Mouse (Mus musculus): Measurements from ENCODE around the gene Ap2m1. TPM values are rescaled to one million over a fixed set of nuclear protein-coding genes. Genes with fewer than 3 reads are reported as not detected.
A peak's percentile ranks its signal among the peaks of the same experiment; 100 is the strongest.
"Not testable (repeated sequence)": the region's sequence is repeated elsewhere in the genome, so short reads cannot be mapped to it uniquely, and the experiment has no call there.

Gene Ap2m1
- polyA plus RNA-seq (2015; fragmentation: Nextera tagmentation; extraction: Ambion mirVana), result 970 and 989 TPM in 2 replicates

GRCm38 (mm10) chr16:20535296-20536080 is at the start of gene Ap2m1:
Ap2m1 (plus strand) TSS chr16:20535478.
- H3K36me3 ChIP-seq (ENCODE audit: poor library complexity, severe bottlenecking), result peaks cover 60% of the 10 kb centered on the region
- H3K9me3 ChIP-seq (replicated peaks), result no peaks in the 10 kb centered on the region
- WGBS, result under 1% methylated on average over 51 of the region's 52 CpGs
- no peaks in the 10 kb centered on the region for H3K27me3 ChIP-seq
- H3K27ac ChIP-seq, result peak within 1 kb of the TSS; percentile 75; the same call in 1 of the 2 replicates
- H3K9ac ChIP-seq, result peak within 1 kb of the TSS; percentile 97
- H3K4me2 ChIP-seq, result peak within 1 kb of the TSS; percentile 93
- ATAC-seq, result peak; percentile 99
- H3K4me3 ChIP-seq, result peak within 1 kb of the TSS; percentile 91
- H3K4me1 ChIP-seq, result peaks cover 28% of the 10 kb centered on the region

DNA sequence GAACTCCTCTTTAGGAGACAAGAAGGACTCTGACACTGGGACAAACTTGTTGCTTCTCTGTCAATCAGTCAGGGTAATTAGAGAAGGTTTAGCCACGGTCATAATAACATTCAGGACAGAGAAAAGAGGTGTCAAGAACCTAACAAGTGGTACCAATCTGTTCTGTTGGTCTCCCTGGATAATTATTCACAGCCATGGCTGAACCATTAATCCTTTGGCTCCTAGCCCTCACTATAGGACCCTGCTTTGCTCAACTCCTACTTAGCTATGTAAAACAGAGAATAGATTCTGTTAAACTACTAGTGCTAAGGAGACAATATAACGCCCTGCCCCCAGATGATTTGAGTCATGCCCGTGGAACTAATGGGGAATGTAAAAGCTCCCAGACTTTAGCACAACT is 49.2 kb upstream of the Ap2m1 start:
- no peak overlapping the region for H3K9ac ChIP-seq
- H3K4me1 ChIP-seq, result no peaks in the 10 kb centered on the region
- ATAC-seq, result no peak
- H3K27ac ChIP-seq, result no peak overlapping the region
- H3K27me3 ChIP-seq, result no peaks in the 10 kb centered on the region
- no peak overlapping the region for H3K4me2 ChIP-seq
- H3K4me3 ChIP-seq, result no peak overlapping the region
- WGBS, result 60% methylated on average over 3 of the region's 3 CpGs
- no peaks in the 10 kb centered on the region for H3K36me3 ChIP-seq (ENCODE audit: poor library complexity, severe bottlenecking)
- H3K9me3 ChIP-seq (replicated peaks), result no peaks in the 10 kb centered on the region

DNA sequence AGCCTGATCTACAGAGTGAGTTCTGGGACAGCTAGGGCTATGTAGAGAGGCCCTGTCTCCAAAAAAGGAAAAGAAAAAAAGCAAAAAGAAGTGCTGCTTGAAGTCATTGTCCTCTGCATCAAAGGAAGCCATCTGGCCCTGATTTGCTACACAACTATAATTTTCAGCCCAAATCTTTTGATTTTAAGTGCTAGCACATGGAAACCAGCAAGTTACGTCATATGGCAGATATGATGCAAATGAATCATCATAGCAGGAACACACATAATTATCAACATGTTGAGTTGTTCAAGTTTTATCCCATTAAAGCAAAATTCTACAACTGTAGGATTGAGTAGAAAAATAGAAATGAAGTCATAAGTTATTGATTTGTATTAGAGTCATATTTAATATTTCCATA is 47.1 kb upstream of the Ap2m1 start:
- H3K27ac ChIP-seq, result no peak overlapping the region
- H3K36me3 ChIP-seq (ENCODE audit: poor library complexity, severe bottlenecking), result no peaks in the 10 kb centered on the region
- H3K27me3 ChIP-seq, result no peaks in the 10 kb centered on the region
- 85% methylated on average over 1 of the region's 1 CpGs for WGBS
- H3K4me1 ChIP-seq, result no peaks in the 10 kb centered on the region
- H3K4me2 ChIP-seq, result no peak overlapping the region
- no peak overlapping the region for H3K9ac ChIP-seq
- no peak for ATAC-seq
- no peak overlapping the region for H3K4me3 ChIP-seq
- no peaks in the 10 kb centered on the region for H3K9me3 ChIP-seq (replicated peaks)

GRCm38 (mm10) chr16:20488751-20489150 is 46.5 kb upstream of the Ap2m1 start:
- H3K36me3 ChIP-seq (ENCODE audit: poor library complexity, severe bottlenecking); H3K4me3 ChIP-seq; ATAC-seq; H3K9ac ChIP-seq; H3K4me1 ChIP-seq; H3K27ac ChIP-seq; H3K27me3 ChIP-seq; H3K4me2 ChIP-seq; H3K9me3 ChIP-seq (replicated peaks): not testable (repeated sequence)
- 86% methylated on average over 9 of the region's 9 CpGs for WGBS

DNA sequence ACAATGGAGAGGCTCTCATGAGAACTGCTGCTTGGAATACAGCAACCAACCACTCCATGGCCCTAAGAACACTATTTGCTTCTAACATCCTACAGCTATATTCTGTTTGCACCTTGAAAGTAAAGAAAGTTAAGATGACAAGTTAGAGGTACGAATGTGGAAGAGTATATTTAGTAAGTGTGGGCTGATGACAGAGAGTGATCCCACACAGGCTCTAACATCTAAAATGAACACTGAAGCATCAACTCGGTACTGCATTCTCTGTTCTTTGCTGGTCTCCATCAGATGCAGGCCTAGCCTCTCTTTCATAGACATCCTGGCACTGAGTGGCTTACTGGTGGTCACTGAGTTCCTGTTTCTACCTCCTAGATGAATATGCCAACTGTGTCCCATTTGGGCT is 46.0 kb upstream of the Ap2m1 start:
- no peaks in the 10 kb centered on the region for H3K36me3 ChIP-seq (ENCODE audit: poor library complexity, severe bottlenecking)

GRCm38 (mm10) chr16:20490581-20490980 is 44.7 kb upstream of the Ap2m1 start:
- no peak overlapping the region for H3K4me2 ChIP-seq
- H3K4me1 ChIP-seq, result no peaks in the 10 kb centered on the region
- ATAC-seq, result no peak
- H3K36me3 ChIP-seq (ENCODE audit: poor library complexity, severe bottlenecking), result no peaks in the 10 kb centered on the region
- H3K27ac ChIP-seq, result no peak overlapping the region
- no peaks in the 10 kb centered on the region for H3K27me3 ChIP-seq
- H3K9me3 ChIP-seq (replicated peaks), result no peaks in the 10 kb centered on the region
- WGBS, result 53% methylated on average over 2 of the region's 2 CpGs
- no peak overlapping the region for H3K4me3 ChIP-seq
- no peak overlapping the region for H3K9ac ChIP-seq

More for the DNA sequence above, 46.0 kb upstream of the Ap2m1 start:
- Histone ChIP-seq H3K27ac (no peak overlapping the region), H3K4me2 (no peak overlapping the region), H3K9ac (no peak overlapping the region), H3K9me3 (replicated peaks) (no peaks in the 10 kb centered on the region), H3K4me3 (no peak overlapping the region), H3K27me3 (no peaks in the 10 kb centered on the region), H3K4me1 (no peaks in the 10 kb centered on the region)
- no peak for ATAC-seq
- WGBS, result 82% methylated on average over 2 of the region's 2 CpGs

DNA sequence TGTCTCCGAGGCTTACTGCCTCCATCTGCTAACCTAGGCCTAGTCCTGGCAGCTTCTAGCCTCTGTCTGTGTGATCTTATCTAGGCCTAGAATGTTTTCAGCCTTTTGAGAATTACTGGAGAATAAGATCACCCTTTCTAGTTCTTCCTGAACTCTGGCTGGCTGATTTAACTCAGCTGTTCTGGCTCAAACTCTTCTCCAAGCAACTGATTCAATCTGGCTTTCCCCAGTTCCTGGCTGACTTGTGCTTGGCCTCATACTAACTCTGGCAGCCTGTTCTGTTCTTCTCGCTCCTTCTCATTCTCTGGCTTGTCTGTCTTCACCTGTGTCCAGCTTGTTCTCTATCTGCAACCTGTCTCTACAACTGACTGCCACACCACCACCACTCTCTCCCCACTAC is 44.0 kb upstream of the Ap2m1 start:
- Histone ChIP-seq H3K4me1 (no peaks in the 10 kb centered on the region), H3K4me2 (no peak overlapping the region), H3K4me3 (no peak overlapping the region), H3K9ac (no peak overlapping the region), H3K27me3 (peaks cover 4% of the 10 kb centered on the region; the same call in 1 of the 2 replicates), H3K36me3 (ENCODE audit: poor library complexity, severe bottlenecking) (no peaks in the 10 kb centered on the region), H3K27ac (no peak overlapping the region), H3K9me3 (replicated peaks) (no peaks in the 10 kb centered on the region)
- ATAC-seq, result no peak
- 79% methylated on average over 2 of the region's 2 CpGs for WGBS

DNA sequence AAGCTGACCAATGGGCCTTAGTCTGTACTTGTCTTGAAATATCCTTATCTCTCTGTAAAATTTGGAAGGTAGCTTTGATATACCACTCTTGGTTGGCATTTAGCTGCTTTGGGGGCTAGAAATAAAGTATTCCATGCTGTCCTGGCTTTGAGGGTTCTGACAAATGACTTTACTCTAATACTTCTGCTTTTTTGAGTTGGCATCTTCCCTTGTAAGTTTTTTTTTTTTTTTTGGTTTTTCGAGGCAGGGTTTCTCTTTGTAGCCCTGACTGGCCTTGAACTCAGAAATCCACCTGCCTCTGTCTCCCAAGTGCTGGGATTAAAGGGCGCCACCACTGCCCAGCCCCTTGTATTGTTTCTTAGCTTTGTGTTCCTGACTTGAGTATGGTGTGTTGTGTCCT is 41.8 kb upstream of the Ap2m1 start:
- Histone ChIP-seq H3K27me3 (peaks cover 17% of the 10 kb centered on the region), H3K9me3 (replicated peaks) (no peaks in the 10 kb centered on the region), H3K9ac (no peak overlapping the region), H3K4me2 (no peak overlapping the region), H3K36me3 (ENCODE audit: poor library complexity, severe bottlenecking) (no peaks in the 10 kb centered on the region), H3K4me3 (no peak overlapping the region), H3K27ac (no peak overlapping the region), H3K4me1 (peaks cover 10% of the 10 kb centered on the region; the same call in 1 of the 2 replicates)
- WGBS, result 80% methylated on average over 2 of the region's 2 CpGs
- ATAC-seq, result no peak

DNA sequence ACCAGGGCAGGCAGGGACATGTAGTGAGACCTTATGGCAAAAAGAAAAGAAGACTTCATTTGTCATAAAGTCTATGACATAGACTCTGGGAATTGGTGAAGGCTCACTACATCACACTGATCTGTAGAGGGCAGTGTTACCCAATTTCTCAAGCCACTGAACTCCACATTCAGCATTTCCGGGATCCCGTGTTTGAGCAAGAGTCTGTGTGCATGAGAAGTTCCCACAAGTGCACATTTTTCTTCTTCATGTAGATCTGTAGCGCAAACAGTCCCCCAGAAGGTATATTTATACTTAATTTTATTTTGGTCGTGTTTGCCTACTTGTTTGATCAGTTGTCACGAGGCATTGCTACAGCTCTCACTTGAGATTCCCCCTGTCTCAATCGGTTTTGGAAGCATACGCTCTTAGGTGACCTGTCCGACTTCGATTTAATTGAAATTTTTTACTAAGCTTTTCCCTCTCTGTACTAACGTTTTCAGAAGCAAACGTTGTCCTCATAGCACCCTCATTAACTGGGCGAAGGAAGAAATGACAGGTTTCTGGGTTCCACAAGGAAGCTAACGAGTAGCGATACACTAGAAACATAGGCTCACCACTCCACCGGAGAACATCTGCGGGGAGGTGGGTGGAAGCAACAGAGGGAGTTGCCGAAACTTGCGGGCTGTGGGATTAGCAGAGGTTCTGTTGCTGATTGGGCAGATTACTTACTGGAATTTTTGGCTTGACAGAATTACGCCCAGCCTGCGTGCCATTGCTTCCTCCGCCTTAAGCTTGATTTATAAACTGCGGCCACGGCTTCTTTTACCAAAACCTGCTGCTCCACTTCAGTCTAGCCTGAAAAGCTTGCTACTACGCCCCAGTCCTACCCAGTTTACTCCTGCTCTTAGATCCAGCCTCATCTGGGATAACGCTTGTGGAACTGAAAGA is 38.3 kb upstream of the Ap2m1 start:
- ATAC-seq, result peak; percentile 48
- peak overlapping the region; percentile 55 for H3K4me2 ChIP-seq

GRCm38 (mm10) chr16:20497980-20498676 is 37.1 kb upstream of the Ap2m1 start:
- H3K9ac ChIP-seq, result peak overlapping the region; percentile 91
- WGBS, result 12% methylated on average over 16 of the region's 16 CpGs
- peak overlapping the region; percentile 79 for H3K4me2 ChIP-seq
- ATAC-seq, result no peak
- peaks cover 22% of the 10 kb centered on the region for H3K4me1 ChIP-seq
- H3K9me3 ChIP-seq (replicated peaks), result no peaks in the 10 kb centered on the region
- peaks cover 22% of the 10 kb centered on the region for H3K36me3 ChIP-seq (ENCODE audit: poor library complexity, severe bottlenecking)
- peak overlapping the region; percentile 86 for H3K4me3 ChIP-seq
- H3K27ac ChIP-seq, result no peak overlapping the region
- H3K27me3 ChIP-seq, result peaks cover 17% of the 10 kb centered on the region

More for the DNA sequence above, 38.3 kb upstream of the Ap2m1 start:
- H3K27ac ChIP-seq, result no peak overlapping the region
- H3K27me3 ChIP-seq, result peaks cover 17% of the 10 kb centered on the region
- H3K9me3 ChIP-seq (replicated peaks), result no peaks in the 10 kb centered on the region
- peak overlapping the region; percentile 50; the same call in 1 of the 2 replicates for H3K9ac ChIP-seq
- H3K4me3 ChIP-seq, result peak overlapping the region; percentile 27
- 22% methylated on average over 25 of the region's 25 CpGs for WGBS
- H3K4me1 ChIP-seq, result peaks cover 22% of the 10 kb centered on the region
- H3K36me3 ChIP-seq (ENCODE audit: poor library complexity, severe bottlenecking), result peaks cover 10% of the 10 kb centered on the region

GRCm38 (mm10) chr16:20498677-20499475 is 36.4 kb upstream of the Ap2m1 start, which contains the start of gene Eif2b5:
Eif2b5 (plus strand) TSS chr16:20498817.
- no peaks in the 10 kb centered on the region for H3K9me3 ChIP-seq (replicated peaks)
- H3K27me3 ChIP-seq, result peaks cover 17% of the 10 kb centered on the region
- H3K36me3 ChIP-seq (ENCODE audit: poor library complexity, severe bottlenecking), result peaks cover 29% of the 10 kb centered on the region
- peaks cover 22% of the 10 kb centered on the region for H3K4me1 ChIP-seq
- H3K27ac ChIP-seq, result peak within 1 kb of the TSS; percentile 80
- 1% methylated on average over 49 of the region's 49 CpGs for WGBS
- H3K9ac ChIP-seq, result peak within 1 kb of the TSS; percentile 91
- peak within 1 kb of the TSS; percentile 86 for H3K4me3 ChIP-seq
- peak; percentile 94 for ATAC-seq
- H3K4me2 ChIP-seq, result peak within 1 kb of the TSS; percentile 79

Measured in forebrain, embryonic 13.5 days (tissue).